Mouse (Mus musculus): ENCODE measurements around the gene 1600014C10Rik. TPM values are rescaled to one million over a fixed set of nuclear protein-coding genes. Genes with fewer than 3 reads are reported as not detected.

1600014C10Rik gene
- polyA plus RNA-seq, 1 experiment from 2014 or later, result 14.9 TPM

GRCm38 (mm10) chr7:38220866-38221265 is 37.8 kb downstream of the 1600014C10Rik start:
- 92% methylated on average over 7 of the region's 7 CpGs for WGBS
- Histone ChIP-seq H3K27ac (no peak overlapping the region), H3K4me2 (no peak overlapping the region), H3K4me1 (no peaks in the 10 kb centered on the region), H3K27me3 (replicated peaks) (no peaks in the 10 kb centered on the region), H3K9me3 (no peaks in the 10 kb centered on the region), H3K4me3 (replicated peaks) (no peak overlapping the region), H3K36me3 (no peaks in the 10 kb centered on the region; the same call in 1 of the 2 replicates), H3K9ac (no peak overlapping the region)
- no peak for ATAC-seq (ENCODE audit: insufficient read depth, low FRiP score, low read depth)

GRCm38 (mm10) chr7:38224577-38225369 is 41.8 kb downstream of the 1600014C10Rik start:
- no peaks in the 10 kb centered on the region for H3K27me3 ChIP-seq (replicated peaks)
- H3K36me3 ChIP-seq, result no peaks in the 10 kb centered on the region; the same call in 1 of the 2 replicates
- no peak overlapping the region for H3K4me2 ChIP-seq
- H3K9ac ChIP-seq, result no peak overlapping the region
- peaks cover 6% of the 10 kb centered on the region; the same call in 1 of the 2 replicates for H3K4me1 ChIP-seq
- H3K4me3 ChIP-seq (replicated peaks), result no peak overlapping the region
- WGBS, result 78% methylated on average over 13 of the region's 13 CpGs
- no peak overlapping the region for H3K27ac ChIP-seq
- ATAC-seq (ENCODE audit: insufficient read depth, low FRiP score, low read depth), result no peak
- no peaks in the 10 kb centered on the region for H3K9me3 ChIP-seq

GRCm38 (mm10) chr7:38226226-38226625 is 43.2 kb downstream of the 1600014C10Rik start:
- 76% methylated on average over 2 of the region's 2 CpGs for WGBS
- Histone ChIP-seq H3K9me3 (no peaks in the 10 kb centered on the region), H3K27me3 (replicated peaks) (no peaks in the 10 kb centered on the region), H3K4me1 (peaks cover 6% of the 10 kb centered on the region; the same call in 1 of the 2 replicates), H3K27ac (no peak overlapping the region), H3K36me3 (no peaks in the 10 kb centered on the region), H3K4me2 (peak overlapping the region; percentile 86; the same call in 1 of the 2 replicates), H3K4me3 (replicated peaks) (peak overlapping the region; percentile 1; the same call in 1 of the 2 replicates), H3K9ac (no peak overlapping the region)
- no peak for ATAC-seq (ENCODE audit: insufficient read depth, low FRiP score, low read depth)

- H3K4me2 ChIP-seq, result peak overlapping the region; percentile 86
- H3K27ac ChIP-seq, result peak overlapping the region; percentile 79
- H3K27me3 ChIP-seq (replicated peaks), result no peaks in the 10 kb centered on the region
- H3K36me3 ChIP-seq, result no peaks in the 10 kb centered on the region
- WGBS, result under 1% methylated on average over 25 of the region's 25 CpGs
- ATAC-seq (ENCODE audit: insufficient read depth, low FRiP score, low read depth), result peak; percentile 63
- peak overlapping the region; percentile 49 for H3K9ac ChIP-seq
- H3K9me3 ChIP-seq, result no peaks in the 10 kb centered on the region
- H3K4me3 ChIP-seq (replicated peaks), result peak overlapping the region; percentile 73
- peaks cover 6% of the 10 kb centered on the region; the same call in 1 of the 2 replicates for H3K4me1 ChIP-seq
Measured at GRCm38 (mm10) chr7:38227181-38227899, 44.3 kb downstream of the 1600014C10Rik start.

GRCm38 (mm10) chr7:38227900-38228298 is 44.9 kb downstream of the 1600014C10Rik start, which contains the start of gene Plekhf1:
Gene Plekhf1, minus strand, starts transcription at chr7:38228016.
- no peaks in the 10 kb centered on the region for H3K27me3 ChIP-seq (replicated peaks)
- WGBS, result under 1% methylated on average over 36 of the region's 36 CpGs
- peak; percentile 91 for ATAC-seq (ENCODE audit: insufficient read depth, low FRiP score, low read depth)

GRCm38 (mm10) chr7:38228329-38228728 is 45.3 kb downstream of the 1600014C10Rik start:
- no peak for ATAC-seq (ENCODE audit: insufficient read depth, low FRiP score, low read depth)
- H3K4me3 ChIP-seq (replicated peaks), result peak overlapping the region; percentile 73
- no peaks in the 10 kb centered on the region for H3K9me3 ChIP-seq
- peaks cover 6% of the 10 kb centered on the region; the same call in 1 of the 2 replicates for H3K4me1 ChIP-seq
- H3K27ac ChIP-seq, result no peak overlapping the region
- 21% methylated on average over 8 of the region's 8 CpGs for WGBS
- H3K27me3 ChIP-seq (replicated peaks), result no peaks in the 10 kb centered on the region
- no peak overlapping the region for H3K9ac ChIP-seq
- peak overlapping the region; percentile 86 for H3K4me2 ChIP-seq
- H3K36me3 ChIP-seq, result no peaks in the 10 kb centered on the region

More at GRCm38 (mm10) chr7:38227900-38228298, 44.9 kb downstream of the 1600014C10Rik start, which contains the start of gene Plekhf1:
- Histone ChIP-seq H3K27ac (peak within 1 kb of the TSS; percentile 79), H3K36me3 (no peaks in the 10 kb centered on the region), H3K4me1 (peaks cover 6% of the 10 kb centered on the region; the same call in 1 of the 2 replicates), H3K9me3 (no peaks in the 10 kb centered on the region), H3K4me3 (replicated peaks) (peak within 1 kb of the TSS; percentile 73), H3K4me2 (peak within 1 kb of the TSS; percentile 86), H3K9ac (peak within 1 kb of the TSS; percentile 49)

GRCm38 (mm10) chr7:38230285-38230684 is 47.3 kb downstream of the 1600014C10Rik start:
- 23% methylated on average over 8 of the region's 8 CpGs for WGBS
- no peak overlapping the region for H3K4me3 ChIP-seq (replicated peaks)
- ATAC-seq (ENCODE audit: insufficient read depth, low FRiP score, low read depth), result no peak
- H3K9ac ChIP-seq, result no peak overlapping the region
- no peak overlapping the region for H3K4me2 ChIP-seq
- H3K4me1 ChIP-seq, result peaks cover 6% of the 10 kb centered on the region; the same call in 1 of the 2 replicates
- H3K27ac ChIP-seq, result no peak overlapping the region
- H3K36me3 ChIP-seq, result no peaks in the 10 kb centered on the region
- H3K9me3 ChIP-seq, result no peaks in the 10 kb centered on the region
- no peaks in the 10 kb centered on the region for H3K27me3 ChIP-seq (replicated peaks)

GRCm38 (mm10) chr7:38236400-38237105 is 53.5 kb downstream of the 1600014C10Rik start:
- H3K4me1 ChIP-seq, result no peaks in the 10 kb centered on the region
- H3K9ac ChIP-seq, result no peak overlapping the region
- H3K4me3 ChIP-seq (replicated peaks), result no peak overlapping the region
- H3K36me3 ChIP-seq, result no peaks in the 10 kb centered on the region
- no peak overlapping the region for H3K4me2 ChIP-seq
- 33% methylated on average over 11 of the region's 11 CpGs for WGBS
- ATAC-seq (ENCODE audit: insufficient read depth, low FRiP score, low read depth), result no peak
- H3K27me3 ChIP-seq (replicated peaks), result no peaks in the 10 kb centered on the region
- no peak overlapping the region for H3K27ac ChIP-seq
- H3K9me3 ChIP-seq, result no peaks in the 10 kb centered on the region

GRCm38 (mm10) chr7:38237140-38237539 is 54.1 kb downstream of the 1600014C10Rik start:
- no peaks in the 10 kb centered on the region for H3K36me3 ChIP-seq
- no peak overlapping the region for H3K4me2 ChIP-seq
- no peak overlapping the region for H3K9ac ChIP-seq
- H3K4me3 ChIP-seq (replicated peaks), result no peak overlapping the region
- no peaks in the 10 kb centered on the region for H3K4me1 ChIP-seq
- no peak for ATAC-seq (ENCODE audit: insufficient read depth, low FRiP score, low read depth)
- H3K27me3 ChIP-seq (replicated peaks), result no peaks in the 10 kb centered on the region
- no peak overlapping the region for H3K27ac ChIP-seq
- no peaks in the 10 kb centered on the region for H3K9me3 ChIP-seq

GRCm38 (mm10) chr7:38242417-38242816 is 59.4 kb downstream of the 1600014C10Rik start:
- Histone ChIP-seq H3K9me3 (no peaks in the 10 kb centered on the region), H3K36me3 (no peaks in the 10 kb centered on the region), H3K4me2 (no peak overlapping the region), H3K27me3 (replicated peaks) (no peaks in the 10 kb centered on the region), H3K27ac (no peak overlapping the region), H3K4me1 (no peaks in the 10 kb centered on the region), H3K9ac (no peak overlapping the region), H3K4me3 (replicated peaks) (no peak overlapping the region)
- 83% methylated on average over 4 of the region's 4 CpGs for WGBS
- ATAC-seq (ENCODE audit: insufficient read depth, low FRiP score, low read depth), result no peak

Measured in stomach, embryonic 15.5 days (tissue).